Mouse (Mus musculus): ENCODE measurements at regions not wholly inside any gene's neighbourhood (a gene's known extent, or its start where the extent isn't known, plus 50 kb on each side); places are given as distances from the start of the nearest gene placed in this dataset.

DNA sequence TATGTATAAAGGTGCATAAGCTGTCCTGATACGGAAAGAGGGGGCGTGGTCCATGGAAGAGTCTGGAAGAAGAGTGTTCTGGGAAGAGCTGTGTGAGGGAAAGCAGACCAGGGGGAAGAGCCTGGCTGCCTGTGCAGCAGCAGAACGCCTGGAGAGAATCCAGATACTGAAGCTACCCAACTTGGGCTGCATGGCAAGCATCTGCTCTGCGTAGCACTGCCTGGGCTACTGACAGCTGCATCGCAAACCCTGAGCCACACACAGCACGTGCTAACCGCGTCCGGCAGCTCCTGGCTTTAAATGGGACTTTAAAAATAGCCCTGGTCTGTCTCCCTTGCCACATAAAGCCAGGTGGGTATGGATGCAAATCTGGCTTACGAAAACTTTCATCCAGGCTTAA is 78.9 kb downstream of the Spata19 start:
- TF ChIP-seq CTCF (IDR thresholded peaks at IDR 0.05) (no peak), EP300 (IDR thresholded peaks at IDR 0.05) (no peak)

Data from lung, postnatal 0 days (tissue).